Mouse (Mus musculus) limb, embryonic 14.5 days (tissue): Measurements from ENCODE around the gene Tent4a. TPM values are rescaled to one million over a fixed set of nuclear protein-coding genes. Genes with fewer than 3 reads are reported as not detected.
"Not testable (repeated sequence)": the region's sequence is repeated elsewhere in the genome, so short reads cannot be mapped to it uniquely, and the experiment has no call there.

Source experiments
- ATAC-seq: fragments of 200-750 bp; cut with Nextera tagmentation; 2 replicates; pipeline ENCODE4 v1.8.0; 2017; ENCODE audit warnings: low read depth, moderate number of reproducible peaks, moderate TSS enrichment; ENCODE audit not compliant: low FRiP score
- DNase-seq: peaks from one replicate; pipeline ENCODE4 v3.0.0-alpha.2; 2015; ENCODE audit warnings: low spot score
- H3K27ac ChIP-seq: fragments of 300-500 bp; sonication (generic); replicated peaks from 2 replicates; pipeline ENCODE4 v1.5.1; 2014; ENCODE audit warnings: low read depth, mild to moderate bottlenecking, low read length, moderate library complexity, mixed read lengths
- H3K27me3 ChIP-seq: fragments of 300-500 bp; sonication (generic); 2 replicates; pipeline ENCODE4 v1.6.1; 2014; ENCODE audit warnings: low read length, mixed read lengths; ENCODE audit not compliant: control insufficient read depth, insufficient read depth
- H3K36me3 ChIP-seq: fragments of 300-500 bp; sonication (generic); 2 replicates; pipeline ENCODE4 v1.6.1; 2014; ENCODE audit warnings: mild to moderate bottlenecking, low read length, moderate library complexity, mixed read lengths; ENCODE audit not compliant: control insufficient read depth, insufficient read depth
- H3K4me1 ChIP-seq: fragments of 300-500 bp; sonication (generic); 2 replicates; pipeline ENCODE4 v1.6.1; 2014; ENCODE audit warnings: antibody characterized with exemption, low read length, mixed read lengths; ENCODE audit not compliant: control insufficient read depth, insufficient read depth
- H3K4me2 ChIP-seq: fragments of 300-500 bp; sonication (generic); replicated peaks from 2 replicates; pipeline ENCODE4 v1.6.1; 2014; ENCODE audit warnings: low read depth, mild to moderate bottlenecking, low read length, moderate library complexity; ENCODE audit not compliant: severe bottlenecking
- H3K4me3 ChIP-seq: fragments of 300-500 bp; sonication (generic); replicated peaks from 2 replicates; pipeline ENCODE4 v1.5.1; 2014; ENCODE audit warnings: low read length
- H3K9ac ChIP-seq: fragments of 300-500 bp; sonication (generic); 2 replicates; pipeline ENCODE4 v1.6.1; 2014; ENCODE audit warnings: mild to moderate bottlenecking, low read depth, low read length, moderate library complexity; ENCODE audit not compliant: severe bottlenecking
- H3K9me3 ChIP-seq: fragments of 300-500 bp; sonication (generic); 2 replicates; pipeline ENCODE4 v1.6.1; 2016; ENCODE audit warnings: low read length; ENCODE audit not compliant: control insufficient read depth
- POLR2A ChIP-seq: fragments of 200-500 bp; IDR thresholded peaks from 2 replicates; pipeline ENCODE4 v1.8.0; 2012; ENCODE audit warnings: inconsistent platforms, mild to moderate bottlenecking, moderate library complexity, borderline replicate concordance; ENCODE audit not compliant: insufficient read depth, insufficient read length; ENCODE audit errors: extremely low read depth
- WGBS: fragments of 180-500 bp; shearing (Covaris S2); extraction: QIAGEN DNeasy Blood & Tissue Kit; methylation state at CpG from one replicate; pipeline ENCODE4 v1.1.7; 2014; 5-methylcytosine and 5-hydroxymethylcytosine counted together
- polyA plus RNA-seq, 2 experiments: library from polyadenylated mRNA; depleted of rRNA in 1 of 2; stranded (reverse) in 1 of 2; unstranded in 1 of 2; fragments of >200 nt; fragmentation: Nextera tagmentation in 1 of 2; extraction: Ambion mirVana in 1 of 2; gene quantifications; 2 replicates each; pipeline versions ENCODE4 v1.2.1 to v1.2.3; 2012 to 2014

Tent4a gene
- polyA plus RNA-seq, 2 experiments: 8.7 to 25.7 TPM

GRCm38 (mm10) chr13:69572594-69572993, 38.2 kb upstream of the Tent4a start:
- H3K9ac ChIP-seq: no peak overlapping the region
- H3K27ac ChIP-seq: no peak overlapping the region
- ATAC-seq (no peak), DNase-seq (no peak)
- no peaks in the 10 kb centered on the region for H3K4me1 ChIP-seq
- H3K4me2 ChIP-seq: no peak overlapping the region
- 87% methylated on average over 3 of the region's 3 CpGs for WGBS
- H3K27me3 ChIP-seq: no peaks in the 10 kb centered on the region
- H3K4me3 ChIP-seq: no peak overlapping the region
- TF ChIP-seq POLR2A: no peak
- no peaks in the 10 kb centered on the region for H3K9me3 ChIP-seq
- H3K36me3 ChIP-seq: no peaks in the 10 kb centered on the region

DNA sequence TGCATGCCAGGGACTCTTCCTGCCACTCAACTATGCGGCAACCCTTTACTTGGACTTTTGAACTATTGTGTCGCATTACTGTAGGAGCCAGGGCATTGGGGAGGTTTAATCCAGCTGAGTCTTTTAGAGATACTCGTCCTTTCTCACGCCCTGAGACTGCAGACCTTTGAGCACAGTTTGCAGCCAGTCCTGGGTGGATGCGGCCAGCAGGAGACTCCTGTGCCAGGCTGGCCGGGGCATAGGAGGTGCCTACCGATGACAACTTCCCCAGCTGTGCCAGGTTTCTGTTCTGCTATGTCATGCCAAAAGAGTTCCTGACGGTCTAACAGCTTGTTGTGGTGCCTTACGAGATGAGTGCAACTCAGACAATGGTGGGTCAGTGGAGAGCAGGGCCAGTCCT, 34.8 kb upstream of the Tent4a start:
- 83% methylated on average over 9 of the region's 9 CpGs for WGBS
- Histone ChIP-seq H3K4me1 (no peaks in the 10 kb centered on the region), H3K4me2 (no peak overlapping the region), H3K4me3 (no peak overlapping the region), H3K36me3 (no peaks in the 10 kb centered on the region), H3K27ac (no peak overlapping the region), H3K9me3 (no peaks in the 10 kb centered on the region), H3K9ac (no peak overlapping the region), H3K27me3 (no peaks in the 10 kb centered on the region)
- no peak for DNase-seq
- TF ChIP-seq POLR2A: no peak
- no peak for ATAC-seq

GRCm38 (mm10) chr13:69565401-69565800, 31.0 kb upstream of the Tent4a start:
- H3K4me3 ChIP-seq, H3K4me1 ChIP-seq, DNase-seq, H3K9ac ChIP-seq, ATAC-seq, H3K4me2 ChIP-seq, H3K27me3 ChIP-seq, H3K9me3 ChIP-seq, H3K36me3 ChIP-seq, H3K27ac ChIP-seq: not testable (repeated sequence)
- WGBS: 92% methylated on average over 4 of the region's 4 CpGs

DNA sequence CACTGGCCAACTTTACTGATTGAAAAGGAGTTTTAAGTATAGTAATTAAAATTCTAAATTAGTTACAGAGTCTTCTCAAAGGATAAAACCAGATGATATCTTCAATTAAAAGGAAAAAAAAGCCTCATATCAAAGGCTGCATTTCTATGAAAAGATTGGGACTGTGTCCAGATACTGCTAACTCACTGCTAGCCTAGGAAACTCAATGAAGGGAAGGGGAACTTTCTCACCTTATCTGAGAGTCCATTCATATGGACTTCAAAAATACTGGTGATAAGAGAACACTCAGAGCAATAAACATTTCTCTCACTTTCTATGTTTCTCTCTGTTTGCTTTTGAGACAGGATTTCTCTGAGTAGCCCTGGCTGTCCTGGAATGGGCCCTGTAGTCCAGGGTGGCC, 30.2 kb upstream of the Tent4a start:
- H3K27ac ChIP-seq: no peak overlapping the region
- no peak for DNase-seq
- no peak overlapping the region for H3K9ac ChIP-seq
- no peaks in the 10 kb centered on the region for H3K36me3 ChIP-seq
- H3K9me3 ChIP-seq: no peaks in the 10 kb centered on the region
- no peaks in the 10 kb centered on the region for H3K27me3 ChIP-seq
- H3K4me3 ChIP-seq: no peak overlapping the region
- no peaks in the 10 kb centered on the region for H3K4me1 ChIP-seq
- no peak for TF ChIP-seq POLR2A
- H3K4me2 ChIP-seq: no peak overlapping the region
- no peak for ATAC-seq

GRCm38 (mm10) chr13:69563905-69564304, 29.5 kb upstream of the Tent4a start:
- Histone ChIP-seq H3K4me3 (no peak overlapping the region), H3K4me2 (no peak overlapping the region), H3K36me3 (no peaks in the 10 kb centered on the region), H3K27ac (no peak overlapping the region), H3K27me3 (no peaks in the 10 kb centered on the region), H3K4me1 (no peaks in the 10 kb centered on the region), H3K9me3 (no peaks in the 10 kb centered on the region), H3K9ac (no peak overlapping the region)
- no peak for ATAC-seq
- TF ChIP-seq POLR2A: no peak
- no peak for DNase-seq
- 70% methylated on average over 3 of the region's 3 CpGs for WGBS
